Mouse (Mus musculus) olfactory bulb, adult 2 months (tissue): ENCODE results near the gene Nsmce4a. TPM values are rescaled to one million over a fixed set of nuclear protein-coding genes. Genes with fewer than 3 reads are reported as not detected.

Experiments used
- H3K27ac ChIP-seq: fragments of 200-500 bp; 2 replicates; pipeline ENCODE4 v1.5.1; 2012; ENCODE audit warnings: low read depth, low read length; ENCODE audit not compliant: insufficient read depth
- H3K4me1 ChIP-seq: fragments of 200-500 bp; 2 replicates; pipeline ENCODE4 v1.6.1; 2012; ENCODE audit warnings: low read length; ENCODE audit not compliant: control insufficient read depth, insufficient read depth
- H3K4me3 ChIP-seq: fragments of 200-500 bp; 2 replicates; pipeline ENCODE4 v1.5.1; 2012; ENCODE audit warnings: mild to moderate bottlenecking, low read depth, low read length, moderate library complexity; ENCODE audit not compliant: insufficient read depth
- CTCF ChIP-seq: fragments of 200-500 bp; IDR thresholded peaks from 2 replicates; pipeline ENCODE4 v1.5.1; 2012; ENCODE audit warnings: low read depth, mild to moderate bottlenecking, low read length, moderate library complexity; ENCODE audit not compliant: insufficient read depth
- POLR2A ChIP-seq: fragments of 200-500 bp; IDR thresholded peaks from 2 replicates; pipeline ENCODE4 v1.6.1; 2012; ENCODE audit warnings: mild to moderate bottlenecking, low read depth, low read length, moderate library complexity; ENCODE audit not compliant: insufficient read depth
- WGBS: fragments of 180-500 bp; shearing (Covaris S2); methylation state at CpG from one replicate; pipeline ENCODE4 v1.1.7; 2018; 5-methylcytosine and 5-hydroxymethylcytosine counted together
- polyA plus RNA-seq: library from polyadenylated mRNA; stranded (reverse); fragments of >200 nt; gene quantifications from 2 replicates; pipeline ENCODE4 v1.2.4, GENCODE M21; 2012; ENCODE audit warnings: low replicate concordance; ENCODE audit not compliant: missing spikeins, insufficient read depth, insufficient read length

Nsmce4a gene
- polyA plus RNA-seq, 1 experiment: not detected

DNA sequence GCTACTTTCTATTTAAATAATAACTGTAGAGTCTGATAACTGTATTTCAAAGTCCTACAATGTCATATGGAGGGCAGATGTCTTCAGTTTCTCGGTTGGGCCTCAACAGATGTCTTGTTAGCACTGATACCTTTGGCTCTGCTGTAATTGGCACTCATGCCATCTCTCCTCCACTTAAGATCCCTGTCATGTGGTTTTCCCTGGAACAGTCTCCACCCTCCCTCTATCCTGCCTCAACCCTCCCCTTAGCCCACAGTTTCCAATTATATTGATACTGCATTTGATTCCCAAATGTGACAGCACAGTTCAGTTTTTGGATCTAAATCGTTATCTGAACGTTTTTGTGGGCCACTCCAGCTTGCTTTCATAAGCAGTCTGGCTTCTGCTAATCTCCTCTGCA is 8.3 kb downstream of the Nsmce4a start:
- no peak for TF ChIP-seq CTCF
- no peak for TF ChIP-seq POLR2A

DNA sequence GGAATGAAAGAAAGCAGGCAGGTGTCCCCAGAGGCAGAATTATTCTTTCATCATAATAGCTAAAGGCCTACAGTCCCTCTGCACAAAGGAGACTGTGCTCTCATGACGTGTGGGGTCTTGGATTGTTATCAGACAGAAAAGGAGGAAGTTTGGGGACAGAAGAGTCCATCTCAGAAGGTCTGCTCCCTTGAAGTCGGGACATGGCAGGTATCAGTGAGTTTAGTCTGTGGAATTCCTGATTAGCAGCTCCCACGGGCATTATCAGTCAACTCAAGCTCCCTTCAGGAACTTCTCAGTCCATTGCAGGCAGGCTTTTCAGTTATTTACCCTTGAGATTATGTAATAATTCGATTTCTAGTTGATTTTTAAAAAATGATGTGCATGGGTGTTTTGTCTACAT is 9.0 kb downstream of the Nsmce4a start:
- Histone ChIP-seq H3K27ac (no peak overlapping the region), H3K4me1 (peaks cover 2% of the 10 kb centered on the region; the same call in 1 of the 2 replicates), H3K4me3 (no peak overlapping the region)
- WGBS: 70% methylated on average over 4 of the region's 4 CpGs
- TF ChIP-seq POLR2A (no peak), CTCF (no peak)

More for the DNA sequence above, 8.3 kb downstream of the Nsmce4a start:
- H3K4me3 ChIP-seq: no peak overlapping the region
- peaks cover 2% of the 10 kb centered on the region; the same call in 1 of the 2 replicates for H3K4me1 ChIP-seq
- 69% methylated on average over 3 of the region's 3 CpGs for WGBS
- H3K27ac ChIP-seq: no peak overlapping the region

DNA sequence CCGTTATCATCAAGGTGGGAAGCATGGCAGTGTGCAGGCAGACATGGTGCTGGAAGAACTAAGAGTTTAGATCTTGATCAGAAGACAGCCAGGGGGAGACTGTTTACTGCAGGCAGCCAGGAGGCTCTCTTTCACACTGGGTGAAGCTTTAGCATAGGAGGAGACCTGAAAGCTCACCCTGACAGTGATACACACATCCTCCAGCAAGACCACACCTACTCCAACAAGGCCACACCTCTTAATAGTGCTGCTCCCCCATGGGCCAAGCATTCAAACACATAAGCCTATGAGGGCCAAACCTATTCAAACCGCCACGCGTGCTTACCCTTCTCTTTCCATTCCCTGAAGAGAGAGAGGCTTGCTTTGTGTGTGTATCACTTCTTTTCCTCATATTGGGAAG is 9.6 kb downstream of the Nsmce4a start:
- 97% methylated on average over 4 of the region's 4 CpGs for WGBS
- no peak for TF ChIP-seq POLR2A
- TF ChIP-seq CTCF: no peak
- peaks cover 2% of the 10 kb centered on the region; the same call in 1 of the 2 replicates for H3K4me1 ChIP-seq
- no peak overlapping the region for H3K4me3 ChIP-seq
- H3K27ac ChIP-seq: no peak overlapping the region

DNA sequence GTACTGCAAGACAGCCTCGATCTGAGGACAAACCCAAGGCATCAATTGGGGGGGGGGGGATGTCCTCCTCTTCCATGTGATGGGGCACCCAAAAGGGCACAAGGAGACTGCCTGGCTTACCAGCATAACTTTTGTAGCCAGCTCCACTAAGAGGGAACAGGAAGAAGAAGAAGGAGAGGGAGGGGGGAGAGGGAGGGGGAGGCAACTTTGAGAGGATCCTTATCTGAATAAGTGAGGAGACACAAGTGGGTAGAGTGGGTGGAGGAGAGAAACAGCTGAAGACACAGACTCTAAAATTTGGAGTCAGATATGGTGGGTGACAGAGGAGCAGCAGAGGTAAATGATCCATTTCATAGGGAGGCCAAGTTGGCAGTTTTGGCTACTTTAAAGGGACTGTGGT is 12.0 kb downstream of the Nsmce4a start:
- peaks cover 2% of the 10 kb centered on the region; the same call in 1 of the 2 replicates for H3K4me1 ChIP-seq
- H3K27ac ChIP-seq: no peak overlapping the region
- TF ChIP-seq POLR2A (no peak), CTCF (no peak)
- 76% methylated on average over 1 of the region's 1 CpGs for WGBS
- no peak overlapping the region for H3K4me3 ChIP-seq

DNA sequence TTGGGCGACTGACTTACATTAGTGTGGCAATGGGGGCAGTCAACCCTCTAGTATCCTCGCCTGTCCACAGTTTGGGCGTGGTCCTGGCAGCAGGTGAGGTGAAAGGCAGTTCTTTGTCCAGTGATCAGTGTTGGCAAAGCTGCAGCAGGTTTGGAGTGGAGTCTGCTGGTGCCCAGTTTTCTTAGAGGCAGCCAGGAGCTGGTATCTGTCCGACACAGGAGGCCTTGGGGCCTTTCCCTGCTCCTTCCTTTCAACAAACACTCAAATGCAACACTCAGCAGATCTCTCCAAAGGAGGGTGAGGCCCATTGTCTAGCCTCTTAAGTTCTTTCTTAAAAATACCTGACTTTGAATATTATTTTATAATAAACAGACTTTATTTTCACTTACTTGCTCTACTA is 14.3 kb downstream of the Nsmce4a start:
- no peak for TF ChIP-seq CTCF
- no peak for TF ChIP-seq POLR2A
- Histone ChIP-seq H3K4me3 (no peak overlapping the region), H3K27ac (no peak overlapping the region), H3K4me1 (peaks cover 2% of the 10 kb centered on the region; the same call in 1 of the 2 replicates)
- WGBS: 96% methylated on average over 4 of the region's 4 CpGs

DNA sequence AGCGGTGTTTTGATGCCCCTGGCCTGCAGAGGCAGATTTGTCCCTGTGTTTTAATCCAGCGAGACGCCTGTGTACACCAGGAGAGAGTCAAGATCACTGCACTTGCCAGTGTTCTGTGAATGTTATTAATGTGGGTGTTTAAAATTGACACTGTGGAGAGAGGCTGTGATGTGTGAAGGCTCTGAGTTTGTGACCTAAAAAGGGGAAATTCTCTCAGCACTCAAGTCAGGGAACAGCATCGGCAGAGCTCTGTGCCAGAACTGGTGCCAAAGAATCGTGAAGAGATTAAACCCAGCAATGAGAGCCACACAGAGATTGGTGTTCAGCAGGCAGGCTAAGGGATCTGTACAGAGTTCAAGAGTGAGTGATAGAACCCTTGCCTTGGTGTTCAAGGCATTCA is 17.3 kb downstream of the Nsmce4a start:
- H3K27ac ChIP-seq: no peak overlapping the region
- no peak overlapping the region for H3K4me3 ChIP-seq
- H3K4me1 ChIP-seq: peaks cover 3% of the 10 kb centered on the region; the same call in 1 of the 2 replicates
- whole genome bisulfite sequencing: 41% methylated on average over 5 of the region's 5 CpGs
- TF ChIP-seq POLR2A (no peak), CTCF (no peak)

DNA sequence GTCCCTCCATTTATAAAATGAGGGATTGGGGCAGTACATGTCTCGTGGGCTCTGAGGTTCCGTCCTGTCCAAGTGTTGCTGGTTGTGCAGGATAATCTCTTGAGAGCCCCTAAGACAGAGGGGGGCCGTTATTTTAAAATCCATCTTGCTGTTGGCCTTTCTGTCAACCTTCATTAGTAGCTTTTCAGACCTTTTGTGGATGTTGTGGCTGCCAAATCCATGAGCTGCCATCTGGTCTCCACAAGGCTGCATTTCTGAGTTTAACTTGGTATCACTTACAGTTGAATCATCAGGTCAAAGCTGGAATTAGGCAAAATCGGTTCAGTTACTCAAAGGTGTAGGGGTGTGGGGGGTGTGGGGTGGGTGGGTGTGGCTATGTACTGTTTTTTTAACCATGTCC is 19.6 kb downstream of the Nsmce4a start:
- no peak overlapping the region for H3K27ac ChIP-seq
- peaks cover 3% of the 10 kb centered on the region; the same call in 1 of the 2 replicates for H3K4me1 ChIP-seq
- no peak overlapping the region for H3K4me3 ChIP-seq
- TF ChIP-seq POLR2A: no peak
- no peak for TF ChIP-seq CTCF
- 64% methylated on average over 4 of the region's 4 CpGs for WGBS

DNA sequence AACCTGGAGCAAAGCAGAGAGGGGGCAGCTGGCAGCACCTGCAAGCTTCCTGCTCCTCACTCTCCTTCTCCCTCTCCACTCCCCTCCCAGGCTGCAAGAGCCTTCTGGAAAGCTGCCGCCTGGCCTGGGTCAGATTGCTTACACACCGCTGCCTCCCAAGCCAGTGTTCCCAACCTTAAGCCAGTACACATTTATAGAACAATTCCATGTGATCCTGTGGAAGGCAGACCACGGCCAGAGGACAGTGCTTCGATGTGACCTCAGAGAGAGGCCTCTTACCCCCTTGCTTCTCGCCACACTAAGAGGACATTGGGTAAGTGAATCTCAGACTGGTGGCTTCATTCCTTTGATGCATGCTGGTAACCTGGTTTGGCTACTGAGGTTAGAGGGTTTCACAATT is 20.1 kb downstream of the Nsmce4a start:
- peaks cover 3% of the 10 kb centered on the region; the same call in 1 of the 2 replicates for H3K4me1 ChIP-seq
- H3K27ac ChIP-seq: no peak overlapping the region
- H3K4me3 ChIP-seq: no peak overlapping the region
- 61% methylated on average over 5 of the region's 5 CpGs for WGBS
- TF ChIP-seq POLR2A (no peak), CTCF (no peak)

DNA sequence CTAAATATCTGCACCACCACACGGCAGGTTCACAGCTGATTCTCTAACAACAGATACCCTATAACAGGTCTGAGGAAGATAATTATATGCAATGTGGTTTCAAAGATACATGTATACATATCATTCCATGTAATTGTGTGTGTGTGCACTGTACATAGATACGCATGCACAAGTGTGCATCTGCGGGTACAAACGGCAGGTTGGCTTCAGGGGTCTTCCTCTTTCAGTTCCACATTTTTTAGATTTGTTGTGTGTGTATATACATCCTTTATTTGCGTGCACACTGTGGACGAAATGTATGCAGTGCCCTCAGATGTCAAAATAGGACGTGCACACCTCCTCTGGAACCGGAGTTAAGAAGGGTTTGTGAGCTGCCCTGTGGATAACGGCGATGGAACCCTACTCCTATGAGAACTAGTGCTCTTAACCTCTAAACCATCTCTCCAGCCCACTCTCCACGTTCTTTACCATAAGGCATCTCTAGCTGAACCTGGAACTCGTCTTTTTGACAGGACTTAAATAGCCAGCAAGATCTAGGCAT is 25.2 kb downstream of the Nsmce4a start:
- TF ChIP-seq CTCF: no peak
- TF ChIP-seq POLR2A: no peak
- H3K4me1 ChIP-seq: peaks cover 4% of the 10 kb centered on the region; the same call in 1 of the 2 replicates
- H3K4me3 ChIP-seq: no peak overlapping the region
- no peak overlapping the region for H3K27ac ChIP-seq
- 86% methylated on average over 12 of the region's 12 CpGs for WGBS

DNA sequence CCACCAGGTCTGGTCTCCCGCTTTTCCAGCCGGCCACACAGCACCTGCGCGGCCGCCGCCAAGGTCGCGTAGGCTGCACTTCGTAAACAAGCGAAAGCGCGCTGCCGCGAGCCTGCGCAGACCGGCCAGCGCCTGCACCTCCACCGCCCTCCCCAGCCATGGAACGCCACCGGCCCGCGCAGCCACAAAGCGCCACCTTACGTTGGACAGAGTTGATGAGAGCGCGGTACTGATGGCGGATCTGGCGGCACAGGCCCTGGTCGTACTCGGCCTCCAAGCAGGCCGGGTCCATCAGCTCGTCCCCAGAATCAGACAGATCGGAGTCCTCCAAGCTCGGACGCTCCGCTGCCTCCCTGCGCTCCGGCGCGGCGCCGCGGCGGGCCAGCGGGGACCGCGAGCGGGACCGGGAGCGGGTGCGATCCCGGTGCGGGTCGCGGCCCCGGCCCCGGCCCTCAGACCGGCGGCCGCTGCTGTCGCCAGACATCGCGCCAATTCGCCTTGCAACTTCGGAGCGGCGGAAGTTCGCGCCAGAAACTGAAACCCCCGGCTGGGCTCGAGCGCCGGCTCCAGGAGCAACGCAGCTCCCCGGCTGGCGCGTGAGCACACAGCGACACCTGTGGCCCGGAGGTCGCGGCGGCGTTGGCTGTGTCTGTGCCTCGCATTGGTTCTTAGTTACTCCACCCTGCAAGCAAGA is 26.0 kb downstream of the Nsmce4a start:
- no peak; the same call in none of the 2 replicates for TF ChIP-seq POLR2A
- peak; percentile 67 for TF ChIP-seq CTCF
- Histone ChIP-seq H3K4me3 (peak overlapping the region; percentile 94), H3K4me1 (peaks cover 3% of the 10 kb centered on the region; the same call in 1 of the 2 replicates), H3K27ac (peak overlapping the region; percentile 85)
- under 1% methylated on average over 84 of the region's 84 CpGs for WGBS
